Mouse (Mus musculus) liver, embryonic 15.5 days (tissue): ENCODE results near the gene Cenpu. TPM values are rescaled to one million over a fixed set of nuclear protein-coding genes. Genes with fewer than 3 reads are reported as not detected.
A peak's percentile ranks its signal among the peaks of the same experiment; 100 is the strongest.
"Not testable (repeated sequence)": the region's sequence is repeated elsewhere in the genome, so short reads cannot be mapped to it uniquely, and the experiment has no call there.

Experiments used
- ATAC-seq: fragments of 200-750 bp; cut with Nextera tagmentation; 2 replicates; pipeline ENCODE4 v1.8.0; 2017; ENCODE audit warnings: moderate number of reproducible peaks, mild to moderate bottlenecking, moderate library complexity; ENCODE audit not compliant: insufficient read depth
- H3K27ac ChIP-seq: fragments of 300-500 bp; sonication (generic); replicated peaks from 2 replicates; pipeline ENCODE4 v1.5.1; 2015; ENCODE audit warnings: mild to moderate bottlenecking, inconsistent platforms
- H3K27me3 ChIP-seq: fragments of 300-500 bp; sonication (generic); 2 replicates; pipeline ENCODE4 v1.6.1; 2015; ENCODE audit warnings: mild to moderate bottlenecking, inconsistent platforms
- H3K36me3 ChIP-seq: fragments of 300-500 bp; sonication (generic); replicated peaks from 2 replicates; pipeline ENCODE4 v1.6.1; 2015; ENCODE audit warnings: moderate library complexity, mild to moderate bottlenecking, inconsistent platforms
- H3K4me1 ChIP-seq: fragments of 300-500 bp; sonication (generic); replicated peaks from 2 replicates; pipeline ENCODE4 v1.6.1; 2015; ENCODE audit warnings: inconsistent platforms
- H3K4me2 ChIP-seq: fragments of 300-500 bp; sonication (generic); 2 replicates; pipeline ENCODE4 v1.6.1; 2015; ENCODE audit warnings: moderate library complexity, mild to moderate bottlenecking, inconsistent platforms
- H3K4me3 ChIP-seq: fragments of 300-500 bp; sonication (generic); replicated peaks from 2 replicates; pipeline ENCODE4 v1.5.1; 2015; ENCODE audit warnings: mild to moderate bottlenecking, inconsistent platforms
- H3K9ac ChIP-seq: fragments of 300-500 bp; sonication (generic); 2 replicates; pipeline ENCODE4 v1.6.1; 2015; ENCODE audit warnings: moderate library complexity, mild to moderate bottlenecking, inconsistent platforms
- H3K9me3 ChIP-seq: fragments of 300-500 bp; sonication (generic); replicated peaks from 2 replicates; pipeline ENCODE4 v1.6.1; 2016; ENCODE audit warnings: inconsistent platforms
- WGBS: fragments of 180-500 bp; shearing (Covaris S2); methylation state at CpG from one replicate; pipeline ENCODE4 v1.1.7; 2015; ENCODE audit warnings: mixed read lengths; ENCODE audit not compliant: insufficient replicate concordance; 5-methylcytosine and 5-hydroxymethylcytosine counted together
- polyA plus RNA-seq: library from polyadenylated mRNA; unstranded; fragments of >200 nt; fragmentation: Nextera tagmentation; extraction: Ambion mirVana; gene quantifications from 2 replicates; pipeline ENCODE4 v1.2.1, GENCODE M21; 2015

Cenpu gene
- polyA plus RNA-seq, 1 experiment from 2014 or later, result 14.7 TPM

DNA sequence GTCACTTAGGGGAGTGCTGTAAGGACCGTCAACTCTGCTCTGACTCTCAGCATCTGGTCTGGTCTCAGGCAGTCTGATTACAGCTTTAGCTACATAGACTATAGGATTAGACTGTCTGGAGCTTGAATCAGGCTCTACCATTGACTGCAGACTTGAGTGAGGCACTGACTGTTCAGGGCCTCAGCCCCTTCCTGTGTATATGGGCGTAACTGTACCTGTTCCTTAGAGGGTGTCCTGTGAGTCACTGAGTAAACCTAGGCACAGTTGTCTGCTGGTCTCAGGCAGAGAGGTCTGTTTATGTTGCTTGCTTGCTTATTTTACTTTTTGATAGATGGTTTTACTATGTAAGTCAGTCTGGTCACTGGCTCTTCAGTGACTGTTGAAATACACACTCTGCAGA lies 22.1 kb downstream of the Cenpu start:
- no peak overlapping the region for H3K4me2 ChIP-seq
- peaks cover 82% of the 10 kb centered on the region for H3K36me3 ChIP-seq
- WGBS, result 75% methylated on average over 2 of the region's 2 CpGs
- H3K4me1 ChIP-seq, result no peaks in the 10 kb centered on the region
- no peak overlapping the region for H3K4me3 ChIP-seq
- no peak for ATAC-seq
- H3K9me3 ChIP-seq, result no peaks in the 10 kb centered on the region
- no peaks in the 10 kb centered on the region for H3K27me3 ChIP-seq
- H3K9ac ChIP-seq, result no peak overlapping the region
- no peak overlapping the region for H3K27ac ChIP-seq

DNA sequence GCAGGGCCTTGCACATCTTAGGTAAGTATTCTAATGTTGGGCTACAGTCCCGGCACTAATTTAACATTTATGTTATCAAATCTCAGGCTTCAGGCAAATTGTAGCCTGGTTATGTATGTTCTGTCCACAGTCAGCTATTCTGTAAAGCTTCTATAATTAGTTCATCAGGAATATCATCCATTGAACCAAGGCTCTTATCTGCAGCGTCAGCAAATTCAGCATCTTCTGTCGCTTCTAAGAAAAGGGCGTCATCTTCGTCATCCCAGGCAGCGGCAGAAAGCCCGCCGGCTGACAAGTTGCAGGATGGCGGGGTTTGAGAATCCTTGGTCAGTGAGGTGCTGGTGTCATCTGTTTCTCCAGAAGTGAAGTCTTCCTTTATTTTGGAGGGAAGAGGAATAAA lies 27.0 kb downstream of the Cenpu start:
- H3K4me2 ChIP-seq, result no peak overlapping the region
- no peaks in the 10 kb centered on the region for H3K9me3 ChIP-seq
- 82% methylated on average over 9 of the region's 9 CpGs for WGBS
- H3K9ac ChIP-seq, result no peak overlapping the region
- no peaks in the 10 kb centered on the region for H3K27me3 ChIP-seq
- H3K4me3 ChIP-seq, result no peak overlapping the region
- no peak for ATAC-seq
- no peak overlapping the region for H3K27ac ChIP-seq
- peaks cover 87% of the 10 kb centered on the region for H3K36me3 ChIP-seq
- no peaks in the 10 kb centered on the region for H3K4me1 ChIP-seq

DNA sequence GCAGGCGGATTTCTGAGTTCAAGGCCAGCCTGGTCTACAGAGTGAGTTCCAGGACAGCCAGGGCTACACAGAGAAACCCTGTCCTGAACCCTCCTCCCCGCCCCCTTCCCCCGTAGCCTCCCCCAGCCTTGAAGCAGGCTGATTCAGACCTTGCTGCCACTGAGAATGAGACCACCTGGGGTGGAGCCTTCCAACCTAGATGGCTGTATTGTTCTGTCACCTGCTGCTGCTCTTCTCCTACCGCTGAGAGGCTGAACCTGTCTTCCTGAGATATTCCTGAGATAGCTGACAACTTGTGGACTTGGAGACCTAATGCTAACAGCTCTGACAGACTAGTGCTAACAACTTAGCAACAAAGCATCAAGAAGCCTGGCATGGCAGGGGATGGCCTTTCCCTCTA lies 32.5 kb downstream of the Cenpu start:
- not testable (repeated sequence) for H3K4me2 ChIP-seq, H3K4me3 ChIP-seq, H3K27ac ChIP-seq, H3K9ac ChIP-seq, H3K27me3 ChIP-seq, H3K9me3 ChIP-seq, ATAC-seq
- H3K4me1 ChIP-seq, result peaks cover 21% of the 10 kb centered on the region
- peaks cover 51% of the 10 kb centered on the region for H3K36me3 ChIP-seq
- WGBS, result 68% methylated on average over 4 of the region's 4 CpGs

DNA sequence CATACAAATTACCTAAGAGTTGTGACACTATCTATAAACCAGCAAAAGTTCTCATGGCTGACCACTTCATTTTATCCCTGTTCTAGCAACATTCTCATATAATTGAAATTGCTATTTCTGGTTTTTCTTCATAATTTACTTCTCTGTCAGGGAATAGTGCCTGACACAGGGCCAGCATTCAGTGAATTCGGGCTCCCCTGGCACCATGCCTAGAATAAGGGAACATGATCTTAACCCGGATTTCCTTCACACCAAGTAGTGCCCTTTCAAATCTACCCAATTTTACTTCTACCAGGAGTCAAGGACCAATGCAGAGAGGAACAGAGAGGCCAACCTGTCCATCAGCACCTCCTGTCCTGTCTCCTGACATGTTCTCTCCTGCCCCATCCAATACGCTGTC lies 33.7 kb downstream of the Cenpu start:
- peaks cover 44% of the 10 kb centered on the region for H3K36me3 ChIP-seq
- H3K9ac ChIP-seq, result no peak overlapping the region
- H3K4me1 ChIP-seq, result peaks cover 26% of the 10 kb centered on the region
- ATAC-seq, result no peak
- no peaks in the 10 kb centered on the region for H3K9me3 ChIP-seq
- no peak overlapping the region for H3K4me2 ChIP-seq
- WGBS, result 81% methylated on average over 3 of the region's 3 CpGs
- no peak overlapping the region for H3K27ac ChIP-seq
- H3K27me3 ChIP-seq, result no peaks in the 10 kb centered on the region
- no peak overlapping the region for H3K4me3 ChIP-seq

DNA sequence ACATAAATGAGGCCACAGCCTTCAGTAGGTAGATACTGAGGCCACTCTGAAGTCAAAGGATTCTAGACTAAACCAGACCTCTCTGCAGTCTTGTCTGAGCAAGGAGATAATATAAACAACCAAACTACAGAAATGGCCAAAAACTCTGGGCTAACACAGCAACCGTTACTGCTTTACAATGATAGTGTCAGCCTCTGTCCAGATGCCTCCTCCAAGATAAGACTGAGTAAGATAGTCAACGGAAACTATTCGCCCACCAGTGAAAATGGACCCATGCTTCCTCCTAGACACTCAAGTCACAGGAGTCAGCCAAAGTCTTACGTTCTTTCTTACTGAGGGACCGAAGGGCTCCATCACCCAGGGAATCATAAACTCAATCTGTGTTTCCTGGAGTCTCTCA lies 36.1 kb downstream of the Cenpu start:
- WGBS, result 15% methylated on average over 5 of the region's 5 CpGs
- Histone ChIP-seq H3K27ac (peak overlapping the region; percentile 79), H3K27me3 (no peaks in the 10 kb centered on the region), H3K9me3 (no peaks in the 10 kb centered on the region), H3K9ac (no peak overlapping the region), H3K4me3 (no peak overlapping the region), H3K36me3 (peaks cover 26% of the 10 kb centered on the region), H3K4me1 (peaks cover 36% of the 10 kb centered on the region), H3K4me2 (peak overlapping the region; percentile 32)
- peak; percentile 80 for ATAC-seq

DNA sequence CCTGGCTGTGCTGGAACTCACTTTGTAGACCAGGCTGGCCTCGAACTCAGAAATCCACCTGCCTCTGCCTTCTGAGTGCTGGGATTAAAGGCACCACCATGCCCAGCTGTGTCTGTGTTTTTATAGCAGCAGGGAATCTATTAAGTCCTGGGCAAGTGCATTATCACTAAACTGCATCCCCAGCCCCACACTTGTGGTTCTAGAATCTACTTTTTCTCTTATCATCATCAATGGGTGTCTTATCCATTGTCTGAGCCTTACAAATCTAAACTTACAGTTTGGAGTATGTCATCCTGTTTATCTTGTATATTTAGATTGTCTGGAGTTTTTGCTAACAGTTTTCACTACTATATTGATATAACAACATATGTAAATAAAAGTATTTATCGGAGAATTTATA lies 36.8 kb downstream of the Cenpu start:
- H3K27ac ChIP-seq, result no peak overlapping the region
- ATAC-seq, result peak; percentile 58

DNA sequence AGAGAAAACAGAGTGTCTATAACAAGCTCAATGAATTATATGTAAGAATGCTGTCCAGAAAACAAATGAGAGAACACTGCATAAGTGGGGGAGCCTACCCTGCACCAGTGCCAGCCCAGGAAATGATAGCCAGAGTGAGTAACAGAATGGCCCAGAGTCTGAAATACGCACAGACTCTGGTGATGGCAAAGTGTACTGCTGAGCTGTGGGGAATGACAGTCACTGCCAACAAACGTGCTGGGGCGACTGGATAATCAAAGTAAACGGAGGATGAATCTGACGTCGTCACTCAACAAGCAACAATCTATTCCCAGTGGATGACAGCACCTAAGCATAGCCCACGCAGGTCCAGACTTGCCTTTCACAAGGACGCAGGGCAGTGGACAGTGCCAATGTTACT lies 41.2 kb downstream of the Cenpu start:
- H3K9ac ChIP-seq, result no peak overlapping the region
- H3K36me3 ChIP-seq, result peaks cover 50% of the 10 kb centered on the region
- WGBS, result 76% methylated on average over 8 of the region's 8 CpGs
- H3K4me2 ChIP-seq, result no peak overlapping the region
- H3K4me1 ChIP-seq, result peaks cover 41% of the 10 kb centered on the region
- no peaks in the 10 kb centered on the region for H3K27me3 ChIP-seq
- ATAC-seq, result no peak
- H3K4me3 ChIP-seq, result no peak overlapping the region
- no peaks in the 10 kb centered on the region for H3K9me3 ChIP-seq
- H3K27ac ChIP-seq, result no peak overlapping the region

More for the DNA sequence above, 36.8 kb downstream of the Cenpu start:
- Histone ChIP-seq H3K9me3 (no peaks in the 10 kb centered on the region), H3K4me3 (no peak overlapping the region), H3K27me3 (no peaks in the 10 kb centered on the region), H3K9ac (no peak overlapping the region), H3K36me3 (peaks cover 34% of the 10 kb centered on the region), H3K4me2 (no peak overlapping the region), H3K4me1 (peaks cover 36% of the 10 kb centered on the region)
- WGBS, result 48% methylated on average over 2 of the region's 2 CpGs

DNA sequence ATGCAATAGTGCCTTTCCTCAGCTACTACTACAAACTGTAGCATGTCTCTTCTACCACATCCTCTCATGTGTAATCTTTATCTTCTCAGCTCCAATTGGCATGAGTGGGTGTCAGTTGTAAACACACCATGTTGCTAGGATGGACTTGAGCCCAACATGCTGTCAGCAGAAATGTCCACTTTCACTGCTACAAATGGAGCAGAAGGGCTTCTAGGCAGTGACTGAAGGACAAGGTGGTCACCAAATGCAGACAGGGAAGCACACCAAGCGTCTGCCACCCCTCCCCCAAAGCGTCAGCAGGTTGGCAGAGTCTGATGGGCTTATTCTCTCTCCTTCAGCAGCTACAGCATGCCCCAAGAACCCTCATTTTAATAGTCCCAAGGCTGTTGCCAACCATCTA lies 41.9 kb downstream of the Cenpu start:
- no peaks in the 10 kb centered on the region for H3K27me3 ChIP-seq
- H3K9ac ChIP-seq, result no peak overlapping the region
- H3K4me3 ChIP-seq, result no peak overlapping the region
- ATAC-seq, result no peak
- no peak overlapping the region for H3K4me2 ChIP-seq
- H3K4me1 ChIP-seq, result peaks cover 45% of the 10 kb centered on the region
- WGBS, result 75% methylated on average over 2 of the region's 2 CpGs
- H3K36me3 ChIP-seq, result peaks cover 53% of the 10 kb centered on the region
- H3K9me3 ChIP-seq, result no peaks in the 10 kb centered on the region
- H3K27ac ChIP-seq, result no peak overlapping the region

DNA sequence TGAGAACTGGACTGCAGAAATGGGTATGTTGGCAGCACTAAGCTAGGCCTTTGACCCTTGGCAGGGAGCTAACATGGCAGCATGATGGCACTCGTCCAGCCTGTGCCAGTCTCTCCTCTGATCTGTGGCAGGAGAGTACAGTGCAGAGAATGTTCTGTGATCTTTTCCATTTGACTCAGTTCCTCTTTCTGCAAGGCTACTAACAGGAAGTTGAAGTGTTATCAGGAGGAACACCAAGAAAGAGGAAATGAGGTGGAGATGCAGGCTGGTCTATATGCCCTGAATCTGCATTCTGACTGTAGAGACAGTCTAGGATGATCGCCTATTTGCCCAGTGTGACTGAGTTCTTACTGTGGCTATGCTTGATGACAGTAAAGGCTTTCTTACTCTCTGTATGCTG lies 43.8 kb downstream of the Cenpu start:
- ATAC-seq, result 0 out of 2 replicates have a peak, but pooled peaks have one; percentile 8
- Histone ChIP-seq H3K4me1 (peaks cover 46% of the 10 kb centered on the region), H3K36me3 (peaks cover 46% of the 10 kb centered on the region), H3K9ac (no peak overlapping the region), H3K4me2 (no peak overlapping the region), H3K9me3 (no peaks in the 10 kb centered on the region), H3K27me3 (no peaks in the 10 kb centered on the region), H3K4me3 (no peak overlapping the region), H3K27ac (no peak overlapping the region)
- 38% methylated on average over 2 of the region's 2 CpGs for WGBS

DNA sequence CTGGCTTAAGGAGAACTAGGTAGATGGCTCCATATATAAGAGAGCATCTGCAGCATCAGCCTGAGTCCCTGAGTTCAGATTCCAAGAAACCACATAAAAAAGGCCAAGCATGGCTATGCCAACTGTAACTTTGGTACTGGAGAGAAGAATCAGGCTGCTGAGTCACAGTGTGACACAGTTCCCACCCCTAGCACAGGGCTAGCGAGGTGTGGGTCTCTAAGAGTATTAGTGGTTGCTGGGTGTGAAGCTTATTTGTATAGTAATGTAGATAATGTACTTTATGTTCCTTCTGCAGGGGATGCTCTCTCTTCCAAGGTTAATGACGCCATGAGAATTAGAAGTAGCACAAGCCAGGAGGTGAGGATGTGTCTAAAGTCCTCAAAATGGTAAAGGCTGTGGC lies 44.7 kb downstream of the Cenpu start:
- Histone ChIP-seq H3K4me3 (no peak overlapping the region), H3K9me3 (no peaks in the 10 kb centered on the region), H3K36me3 (peaks cover 44% of the 10 kb centered on the region), H3K27ac (no peak overlapping the region; the same call in 1 of the 2 replicates), H3K4me2 (no peak overlapping the region), H3K9ac (no peak overlapping the region), H3K4me1 (peaks cover 40% of the 10 kb centered on the region), H3K27me3 (no peaks in the 10 kb centered on the region)
- 77% methylated on average over 2 of the region's 2 CpGs for WGBS
- ATAC-seq, result no peak

DNA sequence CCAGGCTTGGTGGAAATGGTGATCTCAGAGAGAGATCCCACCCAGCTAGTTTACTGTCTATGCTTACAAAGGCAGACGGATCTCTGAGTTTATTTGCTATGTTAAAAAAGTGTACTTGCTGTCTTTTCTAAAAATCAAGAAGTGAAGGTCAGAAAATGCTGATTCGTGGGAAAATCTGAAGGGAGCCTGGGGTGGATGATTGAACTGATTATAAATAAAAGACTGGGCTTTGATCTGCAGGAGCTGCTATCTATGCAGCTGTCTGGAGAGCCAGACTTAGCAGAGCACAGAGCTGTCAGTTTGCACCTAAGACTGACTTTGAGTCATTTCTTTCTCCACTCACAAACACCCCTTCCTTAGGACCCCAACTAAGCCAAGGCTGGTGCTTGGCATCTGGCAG lies 45.6 kb downstream of the Cenpu start:
- Histone ChIP-seq H3K27me3 (no peaks in the 10 kb centered on the region), H3K4me3 (no peak overlapping the region), H3K9me3 (no peaks in the 10 kb centered on the region), H3K27ac (0 out of 2 replicates have a peak overlapping the region, but pooled peaks have one; percentile 19), H3K9ac (no peak overlapping the region), H3K36me3 (peaks cover 44% of the 10 kb centered on the region), H3K4me2 (no peak overlapping the region), H3K4me1 (peaks cover 37% of the 10 kb centered on the region)
- WGBS, result 46% methylated on average over 2 of the region's 2 CpGs
- no peak for ATAC-seq

DNA sequence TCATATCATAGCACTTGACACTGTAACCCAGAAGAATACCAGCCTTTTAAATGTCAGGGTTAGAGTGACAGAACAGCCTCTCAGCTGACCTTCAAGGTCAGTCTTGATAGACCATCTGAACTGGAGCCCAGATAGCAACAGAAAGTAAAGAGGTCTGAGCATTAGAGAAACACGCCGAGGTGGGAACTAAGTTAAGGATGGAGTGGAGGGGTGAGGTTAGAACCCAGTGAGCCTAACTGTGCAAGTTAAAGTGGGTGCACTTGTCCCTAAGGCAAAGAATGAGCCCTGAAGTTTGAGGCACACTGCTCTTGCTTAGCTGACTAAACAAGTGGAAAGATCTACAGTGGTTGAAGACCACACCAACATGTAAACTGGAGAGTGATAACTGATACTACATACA lies 46.3 kb downstream of the Cenpu start:
- Histone ChIP-seq H3K4me2 (no peak overlapping the region), H3K27ac (no peak overlapping the region), H3K36me3 (peaks cover 41% of the 10 kb centered on the region), H3K4me1 (peaks cover 37% of the 10 kb centered on the region), H3K4me3 (no peak overlapping the region), H3K9ac (no peak overlapping the region), H3K9me3 (no peaks in the 10 kb centered on the region), H3K27me3 (no peaks in the 10 kb centered on the region)
- no peak for ATAC-seq
- 67% methylated on average over 2 of the region's 2 CpGs for WGBS
